Mouse (Mus musculus) intestine, embryonic 14.5 days (tissue): ENCODE measurements around the gene Tent5a. TPM values are rescaled to one million over a fixed set of nuclear protein-coding genes. Genes with fewer than 3 reads are reported as not detected.
A peak's percentile ranks its signal among the peaks of the same experiment; 100 is the strongest.

ENCODE experiments used
- ATAC-seq: fragments of 200-750 bp; cut with Nextera tagmentation; replicated peaks from 2 replicates; pipeline ENCODE4 v1.8.0; 2017; ENCODE audit warnings: low read depth, moderate number of reproducible peaks, moderate TSS enrichment, moderate library complexity; ENCODE audit not compliant: low FRiP score, low TSS enrichment
- DNase-seq: peaks from one replicate; pipeline ENCODE4 v3.0.0-alpha.2; 2018; ENCODE audit warnings: low spot score
- H3K27ac ChIP-seq: fragments of 300-500 bp; sonication (generic); 2 replicates; pipeline ENCODE4 v1.5.1; 2014; ENCODE audit warnings: low read depth, mild to moderate bottlenecking, control low read depth
- H3K27me3 ChIP-seq: fragments of 300-500 bp; sonication (generic); replicated peaks from 2 replicates; pipeline ENCODE4 v1.6.1; 2014; ENCODE audit warnings: low read length, control low read depth; ENCODE audit not compliant: control insufficient read depth, insufficient read depth
- H3K36me3 ChIP-seq: fragments of 300-500 bp; sonication (generic); 2 replicates; pipeline ENCODE4 v1.6.1; 2014; ENCODE audit warnings: low read length, control low read depth; ENCODE audit not compliant: control insufficient read depth, insufficient read depth
- H3K4me1 ChIP-seq: fragments of 300-500 bp; sonication (generic); replicated peaks from 2 replicates; pipeline ENCODE4 v1.6.1; 2014; ENCODE audit warnings: low read length, control low read depth, mixed read lengths; ENCODE audit not compliant: control insufficient read depth, insufficient read depth
- H3K4me2 ChIP-seq: fragments of 300-500 bp; sonication (generic); 2 replicates; pipeline ENCODE4 v1.6.1; 2014; ENCODE audit warnings: low read length
- H3K4me3 ChIP-seq: fragments of 300-500 bp; sonication (generic); 2 replicates; pipeline ENCODE4 v1.5.1; 2014; ENCODE audit warnings: low read depth, low read length, control low read depth, mixed read lengths
- H3K9ac ChIP-seq: fragments of 300-500 bp; sonication (generic); 2 replicates; pipeline ENCODE4 v1.6.1; 2014; ENCODE audit warnings: mild to moderate bottlenecking, low read length
- H3K9me3 ChIP-seq: fragments of 300-500 bp; sonication (generic); 2 replicates; pipeline ENCODE4 v1.6.1; 2016; ENCODE audit warnings: low read length, control low read depth; ENCODE audit not compliant: control insufficient read depth
- WGBS: fragments of 180-500 bp; shearing (Covaris S2); extraction: QIAGEN DNeasy Blood & Tissue Kit; methylation state at CpG from one replicate; pipeline ENCODE4 v1.1.7; 2014; 5-methylcytosine and 5-hydroxymethylcytosine counted together
- polyA plus RNA-seq: library from polyadenylated mRNA; unstranded; fragments of >200 nt; fragmentation: Nextera tagmentation; extraction: Ambion mirVana; gene quantifications from 2 replicates; pipeline ENCODE4 v1.2.1, GENCODE M21; 2014

The Tent5a gene
- polyA plus RNA-seq, result 14.1 and 15.1 TPM in 2 replicates

GRCm38 (mm10) chr9:85327242-85328211, at the start of gene Tent5a:
Gene Tent5a (minus strand): TSS chr9:85327348.
- under 1% methylated on average over 69 of the region's 72 CpGs for WGBS
- no peaks in the 10 kb centered on the region; the same call in 1 of the 2 replicates for H3K4me1 ChIP-seq
- H3K4me3 ChIP-seq, result peak within 1 kb of the TSS; percentile 74
- H3K4me2 ChIP-seq, result peak within 1 kb of the TSS; percentile 82
- H3K9ac ChIP-seq, result peak within 1 kb of the TSS; percentile 63
- no peaks in the 10 kb centered on the region for H3K9me3 ChIP-seq
- peak within 1 kb of the TSS; percentile 81 for H3K27ac ChIP-seq
- H3K36me3 ChIP-seq, result peaks cover 4% of the 10 kb centered on the region; the same call in 1 of the 2 replicates
- no peaks in the 10 kb centered on the region for H3K27me3 ChIP-seq
- ATAC-seq (peak; percentile 90), DNase-seq (peak; percentile 90)

GRCm38 (mm10) chr9:85376643-85377307, 49.6 kb upstream of the Tent5a start:
- no peak overlapping the region for H3K9ac ChIP-seq
- H3K36me3 ChIP-seq, result no peaks in the 10 kb centered on the region
- H3K27me3 ChIP-seq, result no peaks in the 10 kb centered on the region
- DNase-seq (no peak), ATAC-seq (peak; percentile 52; the same call in 1 of the 2 replicates)
- H3K27ac ChIP-seq, result no peak overlapping the region
- no peak overlapping the region for H3K4me3 ChIP-seq
- WGBS, result 69% methylated on average over 3 of the region's 3 CpGs
- H3K4me1 ChIP-seq, result no peaks in the 10 kb centered on the region
- no peak overlapping the region for H3K4me2 ChIP-seq
- H3K9me3 ChIP-seq, result no peaks in the 10 kb centered on the region

- Histone ChIP-seq H3K4me2 (no peak overlapping the region), H3K27ac (no peak overlapping the region), H3K9ac (no peak overlapping the region), H3K4me1 (no peaks in the 10 kb centered on the region), H3K36me3 (no peaks in the 10 kb centered on the region), H3K27me3 (no peaks in the 10 kb centered on the region), H3K4me3 (no peak overlapping the region), H3K9me3 (no peaks in the 10 kb centered on the region)
- no peak for ATAC-seq
- no peak for DNase-seq
- WGBS, result 71% methylated on average over 4 of the region's 4 CpGs
Observed at GRCm38 (mm10) chr9:85375152-85375551, 48.0 kb upstream of the Tent5a start.

GRCm38 (mm10) chr9:85372034-85372433, 44.9 kb upstream of the Tent5a start:
- H3K4me2 ChIP-seq, result no peak overlapping the region
- H3K27me3 ChIP-seq, result no peaks in the 10 kb centered on the region
- H3K9me3 ChIP-seq, result no peaks in the 10 kb centered on the region
- no peak overlapping the region for H3K27ac ChIP-seq
- H3K4me3 ChIP-seq, result no peak overlapping the region
- ATAC-seq (no peak), DNase-seq (no peak)
- no peaks in the 10 kb centered on the region for H3K4me1 ChIP-seq
- WGBS, result 50% methylated on average over 1 of the region's 1 CpGs
- H3K9ac ChIP-seq, result no peak overlapping the region
- H3K36me3 ChIP-seq, result no peaks in the 10 kb centered on the region

- Histone ChIP-seq H3K4me3 (no peak overlapping the region), H3K4me1 (no peaks in the 10 kb centered on the region), H3K4me2 (no peak overlapping the region), H3K9ac (no peak overlapping the region), H3K9me3 (no peaks in the 10 kb centered on the region), H3K27me3 (no peaks in the 10 kb centered on the region), H3K36me3 (no peaks in the 10 kb centered on the region), H3K27ac (no peak overlapping the region)
- no peak for ATAC-seq
- no peak for DNase-seq
- WGBS, result 90% methylated on average over 5 of the region's 5 CpGs
Observed at GRCm38 (mm10) chr9:85369512-85369911, 42.4 kb upstream of the Tent5a start.

- H3K27ac ChIP-seq, result no peak overlapping the region
- no peak overlapping the region for H3K4me2 ChIP-seq
- no peak overlapping the region for H3K4me3 ChIP-seq
- H3K36me3 ChIP-seq, result no peaks in the 10 kb centered on the region
- no peaks in the 10 kb centered on the region for H3K4me1 ChIP-seq
- WGBS, result 84% methylated on average over 7 of the region's 7 CpGs
- H3K9me3 ChIP-seq, result no peaks in the 10 kb centered on the region
- H3K9ac ChIP-seq, result no peak overlapping the region
- no peak for DNase-seq
- no peak for ATAC-seq
- no peaks in the 10 kb centered on the region for H3K27me3 ChIP-seq
Observed at GRCm38 (mm10) chr9:85357154-85357860, 30.2 kb upstream of the Tent5a start.

- 75% methylated on average over 5 of the region's 5 CpGs for WGBS
- H3K4me2 ChIP-seq, result no peak overlapping the region
- H3K4me3 ChIP-seq, result no peak overlapping the region
- H3K27ac ChIP-seq, result no peak overlapping the region
- ATAC-seq, result no peak
- no peaks in the 10 kb centered on the region for H3K27me3 ChIP-seq
- no peaks in the 10 kb centered on the region for H3K36me3 ChIP-seq
- no peaks in the 10 kb centered on the region for H3K9me3 ChIP-seq
- DNase-seq, result no peak
- H3K9ac ChIP-seq, result no peak overlapping the region
- H3K4me1 ChIP-seq, result no peaks in the 10 kb centered on the region
Observed at GRCm38 (mm10) chr9:85355559-85355958, 28.4 kb upstream of the Tent5a start.

GRCm38 (mm10) chr9:85347823-85348523, 20.8 kb upstream of the Tent5a start:
- Histone ChIP-seq H3K9me3 (no peaks in the 10 kb centered on the region), H3K27me3 (no peaks in the 10 kb centered on the region), H3K27ac (no peak overlapping the region), H3K4me3 (no peak overlapping the region), H3K4me2 (no peak overlapping the region), H3K36me3 (no peaks in the 10 kb centered on the region), H3K4me1 (no peaks in the 10 kb centered on the region), H3K9ac (no peak overlapping the region)
- no peak for DNase-seq
- ATAC-seq, result no peak
- WGBS, result 47% methylated on average over 10 of the region's 10 CpGs
